Mouse (Mus musculus) frontal cortex, postnatal 36 days (tissue): ENCODE results near the gene Prepl.
A peak's percentile ranks its signal among the peaks of the same experiment; 100 is the strongest.

Experiments
- DNase-seq, 2 experiments: peaks; one replicate each; pipeline ENCODE4 v3.0.0; 2022; ENCODE audit warnings: low spot score in 2 of 2

The Prepl gene

GRCm38 (mm10) chr17:85071088-85071775 is 18.8 kb downstream of the Prepl start:
- DNase-seq, result no peak

GRCm38 (mm10) chr17:85070658-85071057 is 19.4 kb downstream of the Prepl start:
- no peak for DNase-seq

- peak in 1 of 2 experiments; percentile 26 for DNase-seq
Observed at GRCm38 (mm10) chr17:85067331-85067730, 22.7 kb downstream of the Prepl start.

- DNase-seq, result no peak
Observed at GRCm38 (mm10) chr17:85063560-85063959, 26.5 kb downstream of the Prepl start.

GRCm38 (mm10) chr17:85059136-85059535 is 30.9 kb downstream of the Prepl start:
- DNase-seq, result no peak

GRCm38 (mm10) chr17:85058276-85058675 is 31.8 kb downstream of the Prepl start:
- DNase-seq, result no peak

GRCm38 (mm10) chr17:85048379-85048778 is 41.7 kb downstream of the Prepl start:
- DNase-seq, result no peak

GRCm38 (mm10) chr17:85045160-85045559 is 44.9 kb downstream of the Prepl start:
- DNase-seq, result no peak

- DNase-seq, result no peak
Observed at GRCm38 (mm10) chr17:85044466-85044865, 45.6 kb downstream of the Prepl start.

GRCm38 (mm10) chr17:85043404-85043816 is 46.6 kb downstream of the Prepl start:
- no peak for DNase-seq

GRCm38 (mm10) chr17:85042419-85042818 is 47.6 kb downstream of the Prepl start:
- DNase-seq, result no peak

GRCm38 (mm10) chr17:85040913-85041312 is 49.1 kb downstream of the Prepl start:
- no peak for DNase-seq

- no peak for DNase-seq
Observed at GRCm38 (mm10) chr17:85038761-85039160, 51.3 kb downstream of the Prepl start.

GRCm38 (mm10) chr17:85038311-85038710 is 51.7 kb downstream of the Prepl start:
- no peak for DNase-seq

- no peak for DNase-seq
Observed at GRCm38 (mm10) chr17:85037855-85038254, 52.2 kb downstream of the Prepl start.

GRCm38 (mm10) chr17:85034068-85034467 is 56.0 kb downstream of the Prepl start:
- DNase-seq, result peak; percentile 31 to 41

GRCm38 (mm10) chr17:85033087-85033486 is 57.0 kb downstream of the Prepl start:
- no peak for DNase-seq

GRCm38 (mm10) chr17:85030651-85031050 is 59.4 kb downstream of the Prepl start:
- DNase-seq, result no peak

- DNase-seq, result no peak
Observed at GRCm38 (mm10) chr17:85028797-85029196, 61.2 kb downstream of the Prepl start.

GRCm38 (mm10) chr17:85028093-85028739 is 61.8 kb downstream of the Prepl start, which contains the start of gene Slc3a1:
Slc3a1 (plus strand) TSS chr17:85028376.
- DNase-seq, result no peak

- DNase-seq, result no peak
Observed at GRCm38 (mm10) chr17:85027247-85027646, 62.8 kb downstream of the Prepl start.

- DNase-seq, result no peak
Observed at GRCm38 (mm10) chr17:85026436-85026835, 63.6 kb downstream of the Prepl start.

GRCm38 (mm10) chr17:85025151-85025550 is 64.9 kb downstream of the Prepl start:
- no peak for DNase-seq
